Mouse (Mus musculus): ENCODE results near the gene Lgals12. TPM values are rescaled to one million over a fixed set of nuclear protein-coding genes. Genes with fewer than 3 reads are reported as not detected.

Gene Lgals12
- polyA plus RNA-seq, 1 experiment from 2014 or later = 0.24 TPM

- Histone ChIP-seq H3K27me3 (replicated peaks; ENCODE audit: low read depth, poor library complexity, severe bottlenecking) (peaks cover 16% of the 10 kb centered on the region), H3K4me1 (peaks cover 14% of the 10 kb centered on the region), H3K27ac (replicated peaks) (no peak overlapping the region), H3K9me3 (no peaks in the 10 kb centered on the region), H3K36me3 (replicated peaks) (no peaks in the 10 kb centered on the region), H3K4me3 (no peak overlapping the region)
- DNase-seq (ENCODE audit: low spot score) = no peak
Measured at GRCm38 (mm10) chr19:7553441-7553840, 53.6 kb downstream of the Lgals12 start.

DNA sequence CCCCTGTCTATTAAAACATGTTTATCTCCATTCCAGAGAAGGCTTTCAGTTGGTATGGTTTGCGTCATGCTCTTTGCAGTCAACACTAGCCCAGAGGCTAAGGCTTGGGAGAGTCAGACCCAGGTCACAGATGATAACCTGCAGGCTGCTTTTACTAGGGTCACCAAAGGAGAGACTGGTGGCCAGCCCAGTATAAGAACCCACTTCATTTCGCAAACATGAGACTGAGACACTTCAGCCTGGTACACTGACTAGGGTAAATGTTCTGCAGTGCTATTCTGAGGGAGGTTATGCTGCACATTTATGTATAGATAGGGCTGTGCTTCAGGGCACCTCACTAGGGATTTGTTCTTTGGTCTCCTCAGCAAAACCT, 54.7 kb downstream of the Lgals12 start:
- Histone ChIP-seq H3K27ac (replicated peaks) (no peak overlapping the region), H3K27me3 (replicated peaks; ENCODE audit: low read depth, poor library complexity, severe bottlenecking) (peaks cover 8% of the 10 kb centered on the region), H3K4me1 (peaks cover 3% of the 10 kb centered on the region), H3K36me3 (replicated peaks) (no peaks in the 10 kb centered on the region), H3K9me3 (no peaks in the 10 kb centered on the region), H3K4me3 (no peak overlapping the region)
- DNase-seq (ENCODE audit: low spot score) = no peak
- 79% methylated on average over 2 of the region's 2 CpGs for WGBS

DNA sequence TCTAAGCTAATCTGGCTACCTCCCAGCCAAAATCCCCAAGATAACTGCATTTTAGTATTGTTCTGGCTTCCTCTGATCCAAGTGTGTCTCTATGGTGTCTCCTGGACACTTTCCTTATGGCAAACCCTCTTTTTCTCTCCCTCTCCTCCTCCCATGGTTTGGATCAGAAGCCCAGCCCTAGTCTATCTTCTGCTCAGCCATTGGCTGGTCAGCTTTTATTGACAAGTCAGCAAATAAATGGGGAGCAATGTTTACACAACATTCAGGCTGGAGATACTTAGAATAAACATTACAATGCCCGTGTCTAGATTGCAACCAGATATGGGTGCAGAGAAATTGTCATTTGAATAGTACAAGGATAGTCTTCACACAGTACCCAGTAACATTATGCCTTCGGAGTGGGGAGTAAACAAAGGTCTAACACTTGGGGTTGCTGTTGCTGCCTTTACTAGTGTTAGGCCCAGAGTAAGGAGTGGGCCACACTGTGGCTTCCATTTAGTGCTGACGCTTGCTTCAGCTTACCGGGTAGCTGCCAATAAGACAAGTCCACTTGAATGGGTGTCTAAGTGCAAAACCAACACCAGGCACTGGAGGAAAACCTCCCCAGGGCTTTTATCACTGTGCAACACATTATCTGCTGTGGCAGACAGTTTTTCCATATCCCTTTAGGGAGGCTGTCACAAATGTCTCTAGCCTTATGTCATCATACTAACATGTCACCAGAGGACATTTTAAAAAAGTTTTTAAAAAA, 55.3 kb downstream of the Lgals12 start:
- Histone ChIP-seq H3K27me3 (replicated peaks; ENCODE audit: low read depth, poor library complexity, severe bottlenecking) (peaks cover 8% of the 10 kb centered on the region), H3K36me3 (replicated peaks) (no peaks in the 10 kb centered on the region), H3K4me1 (no peaks in the 10 kb centered on the region), H3K27ac (replicated peaks) (no peak overlapping the region), H3K4me3 (no peak overlapping the region), H3K9me3 (no peaks in the 10 kb centered on the region)
- DNase-seq (ENCODE audit: low spot score) = no peak
- WGBS = 57% methylated on average over 4 of the region's 4 CpGs

DNA sequence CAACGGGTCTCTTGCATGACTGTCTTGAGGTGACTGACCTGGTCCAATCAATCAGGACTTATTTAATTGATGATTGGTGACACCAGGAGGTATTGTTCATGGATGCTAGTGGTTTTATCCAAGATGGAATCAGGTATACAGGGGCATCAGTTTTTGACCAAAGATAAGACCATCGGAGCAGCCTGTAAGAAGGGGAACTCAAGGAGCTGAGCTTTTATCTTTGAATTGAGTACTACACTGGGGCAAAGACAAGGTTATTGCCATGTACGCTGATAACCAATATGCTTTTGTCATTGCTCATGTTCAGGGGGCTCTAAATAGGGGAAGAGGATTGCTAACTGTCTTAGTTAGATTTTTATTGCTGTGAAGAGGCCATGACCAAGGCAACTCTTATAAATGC, 58.1 kb downstream of the Lgals12 start:
- H3K27ac ChIP-seq (replicated peaks) = no peak overlapping the region
- 0 out of 2 replicates have a peak, but pooled peaks cover 3% of the 10 kb centered on the region for H3K27me3 ChIP-seq (replicated peaks; ENCODE audit: low read depth, poor library complexity, severe bottlenecking)
- DNase-seq (ENCODE audit: low spot score) = no peak
- H3K36me3 ChIP-seq (replicated peaks) = no peaks in the 10 kb centered on the region
- WGBS = 89% methylated on average over 3 of the region's 3 CpGs
- no peaks in the 10 kb centered on the region for H3K4me1 ChIP-seq
- H3K4me3 ChIP-seq = no peak overlapping the region
- peaks cover 3% of the 10 kb centered on the region; the same call in 1 of the 2 replicates for H3K9me3 ChIP-seq

Other genes with a start within 250 kb of the Lgals12 start
- gene Spindoc, start 224.2 kb downstream of the Lgals12 start, polyA plus RNA-seq (2016; fragmentation: Nextera tagmentation; extraction: Ambion mirVana) = 44.5 and 51.7 TPM in 2 replicates
- 6.1 and 7.1 TPM in 2 replicates for gene 2700081O15Rik, start 189.6 kb downstream of the Lgals12 start, polyA plus RNA-seq (2016; fragmentation: Nextera tagmentation; extraction: Ambion mirVana)
- gene Rtn3, start 123.9 kb downstream of the Lgals12 start, polyA plus RNA-seq (2016; fragmentation: Nextera tagmentation; extraction: Ambion mirVana) = 145 and 153 TPM in 2 replicates
- gene Atl3, start 113.2 kb downstream of the Lgals12 start, polyA plus RNA-seq (2016; fragmentation: Nextera tagmentation; extraction: Ambion mirVana) = 6.4 and 8.5 TPM in 2 replicates
- 6.5 and 7.3 TPM in 2 replicates for gene Pla2g16, start 49.7 kb downstream of the Lgals12 start, polyA plus RNA-seq (2016; fragmentation: Nextera tagmentation; extraction: Ambion mirVana)
- not detected in 2 replicates for gene Hrasls5, start 5.3 kb upstream of the Lgals12 start, polyA plus RNA-seq (2016; fragmentation: Nextera tagmentation; extraction: Ambion mirVana)
- not detected in 2 replicates for gene Slc22a19, start 104.1 kb upstream of the Lgals12 start, polyA plus RNA-seq (2016; fragmentation: Nextera tagmentation; extraction: Ambion mirVana)
- gene Slc22a26, start 195.5 kb upstream of the Lgals12 start, polyA plus RNA-seq (2016; fragmentation: Nextera tagmentation; extraction: Ambion mirVana) = not detected in 2 replicates

Measured in embryonic facial prominence, embryonic 10.5 days (tissue).